Mouse (Mus musculus) mouse embryonic stem cell (cell line): Measurements from ENCODE around the gene B3galnt2.

Experiments used
- in situ Hi-C, 2 experiments: fragments of 300-500 bp; cut with MboI; formaldehyde crosslinking; loops; 1 replicate in 1 of 2; 3 replicates in 1 of 2; pipeline ENCODE4 v1.14.3; 2019 to 2020; ENCODE audit warnings: low sequenced_read_pairs in 2 of 2, low pct_unique_long_range_greater_than_20kb in 1 of 2, mixed read lengths in 1 of 2; ENCODE audit not compliant: unreplicated experiment in 1 of 2

The B3galnt2 gene

DNA sequence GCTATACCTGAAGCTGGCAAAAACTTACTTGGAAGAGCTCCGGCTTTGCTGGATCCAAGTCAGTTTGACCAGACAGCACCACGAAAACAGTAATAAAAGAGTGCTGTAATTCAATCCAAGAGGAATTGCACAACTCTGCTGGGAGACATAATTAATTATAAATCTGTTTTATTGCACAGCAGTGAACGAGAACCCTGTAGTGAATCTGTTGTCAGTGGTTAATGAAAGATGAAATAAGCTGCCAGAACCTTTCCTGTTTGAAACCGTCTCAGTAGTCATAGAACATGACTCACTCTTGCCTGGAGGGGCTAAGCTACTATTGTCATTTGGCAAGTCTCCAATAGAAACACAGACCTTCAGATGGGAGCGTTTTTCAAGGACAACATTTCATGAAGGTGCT lies 85.9 kb downstream of the B3galnt2 start:
- in situ Hi-C loops: no loop called here

- in situ Hi-C loops: no loop called here
These were observed 89.6 kb downstream of the B3galnt2 start for GRCm38 (mm10) chr13:14043851-14044250.

DNA sequence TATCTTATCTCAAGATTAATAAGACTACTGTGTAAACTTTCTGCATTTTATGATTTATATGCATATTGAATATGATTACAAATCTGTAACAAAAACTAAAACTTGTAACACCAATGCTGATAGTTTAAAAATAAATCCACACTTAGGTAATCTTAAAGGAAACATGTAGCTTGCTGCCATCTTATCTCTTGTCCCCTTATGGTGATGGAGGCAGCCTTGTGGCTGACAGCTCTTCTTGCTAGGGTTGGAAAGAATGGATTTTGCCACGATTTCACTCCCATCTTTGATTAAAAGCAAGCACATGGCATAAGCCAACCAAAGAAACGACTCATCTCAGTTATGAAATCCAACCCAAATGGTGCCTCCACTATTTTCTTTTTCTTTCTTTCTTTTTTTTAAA lies 90.3 kb downstream of the B3galnt2 start:
- in situ Hi-C loops: no loop called here
